17 mouse cellular contexts compared by ENCODE assay signal in the genomic region with DNA sequence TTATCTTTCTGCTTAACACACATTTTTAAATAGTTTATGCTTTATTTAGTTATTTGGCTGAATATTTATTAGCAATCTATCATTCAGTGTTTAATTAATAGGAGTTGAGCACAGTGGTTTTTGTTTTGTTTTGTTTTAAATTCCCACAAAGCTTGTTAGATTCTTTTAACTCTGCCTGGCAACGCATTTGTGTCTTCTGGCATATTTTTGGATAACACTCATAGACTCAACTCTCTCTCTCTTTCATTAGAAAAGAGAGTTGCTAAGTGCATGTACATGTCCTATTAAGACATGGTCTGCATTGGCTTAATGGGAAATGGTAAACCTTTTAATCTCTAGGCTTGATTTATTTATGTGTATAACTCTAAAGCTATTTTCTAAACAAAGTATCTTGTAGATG.
"Had no signal": no experiment of that assay in that cellular context is flagged by ENCODE, and none has a peak within 500 bp of the region (broad histone marks: within the 10 kb centered on the region; RNA-seq: fewer than 3 reads in every experiment).

No protein-coding gene starts in this region.

- H3K4me2 ChIP-seq: midbrain, embryonic 12.5 days; neural tube, embryonic 13.5 days; neural tube, embryonic 15.5 days; stomach, embryonic 15.5 days had no signal

- H3K27me3 ChIP-seq: midbrain, embryonic 12.5 days; neural tube, embryonic 13.5 days; neural tube, embryonic 15.5 days; stomach, embryonic 15.5 days had no signal

- H3K36me3 ChIP-seq: midbrain, embryonic 10.5 days; midbrain, embryonic 12.5 days; neural tube, embryonic 13.5 days; neural tube, embryonic 15.5 days; stomach, embryonic 15.5 days had no signal

- H3K4me1 ChIP-seq: midbrain, embryonic 10.5 days; midbrain, embryonic 12.5 days; neural tube, embryonic 15.5 days; stomach, embryonic 15.5 days had no signal

- H3K4me3 ChIP-seq: midbrain, embryonic 10.5 days; midbrain, embryonic 12.5 days; myocyte; neural tube, embryonic 13.5 days; neural tube, embryonic 15.5 days; stomach, embryonic 15.5 days had no signal

- H3K9ac ChIP-seq: liver, embryonic 14.5 days; midbrain, embryonic 12.5 days; neural tube, embryonic 13.5 days; neural tube, embryonic 15.5 days; stomach, embryonic 15.5 days had no signal

- H3K27ac ChIP-seq: liver, embryonic 14.5 days; midbrain, embryonic 10.5 days; midbrain, embryonic 12.5 days; neural tube, embryonic 13.5 days; neural tube, embryonic 15.5 days; stomach, embryonic 15.5 days; stomach, postnatal 0 days had no signal

- DNase-seq: lung, adult 18-20 months; lung, postnatal 10 days; lung, postnatal 4 days; midbrain, embryonic 14.5 days; retina, postnatal 1 day; right cerebral cortex, postnatal 14 days; thymus, adult 2 months; thymus, postnatal 25 days; thymus, postnatal 4 days had no signal

- H3K9me3 ChIP-seq: midbrain, embryonic 10.5 days; midbrain, embryonic 12.5 days; neural tube, embryonic 13.5 days; neural tube, embryonic 15.5 days; stomach, embryonic 15.5 days had no signal
